ENCODE assay signal across 22 mouse cellular contexts in the genomic region with DNA sequence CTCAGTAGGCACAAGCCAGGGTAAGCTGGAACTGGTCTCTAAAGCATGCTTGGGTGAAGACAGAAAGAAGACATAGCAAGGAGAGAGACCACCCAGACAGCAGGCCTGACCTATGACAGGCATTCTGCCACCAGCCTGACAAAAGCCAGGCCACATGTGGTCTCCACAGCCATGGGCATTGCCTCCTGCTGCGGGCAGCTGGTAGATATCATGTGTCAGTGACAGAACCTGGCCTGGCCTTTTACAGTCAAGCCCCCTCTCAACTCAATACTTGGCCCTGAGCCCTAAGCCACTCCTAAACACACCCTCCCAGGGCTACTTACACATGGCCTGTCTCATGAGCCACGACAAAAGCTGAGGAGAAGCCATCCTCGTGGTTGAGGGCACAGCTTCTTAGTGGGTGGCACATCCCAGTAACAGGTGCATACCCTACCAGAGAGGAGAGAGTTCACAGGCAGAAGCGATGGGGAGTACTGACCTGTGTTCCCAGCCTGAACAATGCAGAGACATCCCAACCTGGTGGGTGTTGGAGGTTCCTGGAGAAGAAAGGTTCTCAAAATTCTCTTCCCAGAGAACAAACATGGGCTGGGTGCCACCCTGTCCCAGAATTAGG. TPM values are rescaled to one million over a fixed set of nuclear protein-coding genes. Genes with fewer than 3 reads are reported as not detected.
DNase-seq lines count a peak whose midpoint lies in the region; ATAC-seq and TF ChIP-seq lines count a peak whose summit lies in the region.
"Had no signal": no experiment of that assay in that cellular context is flagged by ENCODE, and none has a peak within 500 bp of the region (broad histone marks: within the 10 kb centered on the region; RNA-seq: fewer than 3 reads in every experiment).

No protein-coding gene starts in this region.

- H3K4me3 ChIP-seq in heart, embryonic 12.5 days = no peak overlapping the region
- no peak overlapping the region for H3K4me3 ChIP-seq in intestine, embryonic 15.5 days (replicated peaks)
- no peak overlapping the region for H3K4me3 ChIP-seq in intestine, postnatal 0 days (ENCODE audit: low read depth, low read length)
- H3K4me3 ChIP-seq: embryonic facial prominence, embryonic 12.5 days; forebrain, embryonic 13.5 days; limb, embryonic 15.5 days; midbrain, embryonic 15.5 days had no signal

- H3K9me3 ChIP-seq in heart, embryonic 12.5 days (replicated peaks) = no peaks in the 10 kb centered on the region
- no peaks in the 10 kb centered on the region for H3K9me3 ChIP-seq in intestine, embryonic 15.5 days
- no peaks in the 10 kb centered on the region for H3K9me3 ChIP-seq in intestine, postnatal 0 days (ENCODE audit: control insufficient read depth)
- H3K9me3 ChIP-seq: embryonic facial prominence, embryonic 12.5 days; forebrain, embryonic 13.5 days; limb, embryonic 15.5 days; midbrain, embryonic 15.5 days had no signal

- no peaks in the 10 kb centered on the region for H3K36me3 ChIP-seq in heart, embryonic 12.5 days
- no peaks in the 10 kb centered on the region for H3K36me3 ChIP-seq in intestine, embryonic 15.5 days
- no peaks in the 10 kb centered on the region; the same call in 1 of the 2 replicates for H3K36me3 ChIP-seq in intestine, postnatal 0 days (ENCODE audit: control insufficient read depth, insufficient read depth)
- H3K36me3 ChIP-seq: embryonic facial prominence, embryonic 12.5 days; limb, embryonic 15.5 days; midbrain, embryonic 15.5 days had no signal

- no peak overlapping the region for H3K4me2 ChIP-seq in heart, embryonic 12.5 days
- H3K4me2 ChIP-seq in intestine, embryonic 15.5 days (replicated peaks) = no peak overlapping the region
- no peak overlapping the region for H3K4me2 ChIP-seq in intestine, postnatal 0 days (replicated peaks; ENCODE audit: low read depth)
- H3K4me2 ChIP-seq: embryonic facial prominence, embryonic 12.5 days; forebrain, embryonic 13.5 days; limb, embryonic 15.5 days; midbrain, embryonic 15.5 days had no signal

- ATAC-seq in heart, embryonic 12.5 days (ENCODE audit: insufficient number of reproducible peaks, low FRiP score) = peak; percentile 49
- peak; percentile 34; the same call in 1 of the 2 replicates for ATAC-seq in intestine, embryonic 15.5 days
- no peak for ATAC-seq in intestine, postnatal 0 days
- ATAC-seq: activated CD4-positive, CD25-positive, alpha-beta regulatory T cell, adult 4 months; forebrain, embryonic 13.5 days; hindbrain, embryonic 16.5 days; midbrain, embryonic 15.5 days had no signal

- 36% methylated on average over 4 of the region's 4 CpGs for WGBS in heart, embryonic 12.5 days
- 45% methylated on average over 4 of the region's 4 CpGs for WGBS in intestine, embryonic 15.5 days
- WGBS in intestine, postnatal 0 days = 48% methylated on average over 4 of the region's 4 CpGs

- DNase-seq in heart, adult 18-20 months = no peak
- DNase-seq in retina, postnatal 1 day = peak; percentile 27
- no peak for DNase-seq in retina, embryonic 14.5 days (ENCODE audit: low spot score)
- no peak for DNase-seq in thymus, postnatal 14 days
- DNase-seq: cerebellum, adult 11-12 months; kidney, postnatal 36 days; layer of hippocampus, postnatal 36 days; lung, postnatal 10 days; right cerebral cortex, adult 18-20 months had no signal

- H3K9ac ChIP-seq in heart, embryonic 12.5 days = no peak overlapping the region
- H3K9ac ChIP-seq in intestine, embryonic 15.5 days = no peak overlapping the region
- H3K9ac ChIP-seq in intestine, postnatal 0 days (ENCODE audit: low read depth, low read length) = no peak overlapping the region
- H3K9ac ChIP-seq: embryonic facial prominence, embryonic 12.5 days; forebrain, embryonic 13.5 days; limb, embryonic 15.5 days; midbrain, embryonic 15.5 days had no signal

- H3K4me1 ChIP-seq in heart, embryonic 12.5 days (replicated peaks) = peaks cover 12% of the 10 kb centered on the region
- 0 out of 2 replicates have a peak, but pooled peaks cover 4% of the 10 kb centered on the region for H3K4me1 ChIP-seq in intestine, embryonic 15.5 days (replicated peaks)
- no peaks in the 10 kb centered on the region for H3K4me1 ChIP-seq in intestine, postnatal 0 days (replicated peaks; ENCODE audit: control insufficient read depth, insufficient read depth, low read length)
- H3K4me1 ChIP-seq: embryonic facial prominence, embryonic 12.5 days; forebrain, embryonic 13.5 days; limb, embryonic 15.5 days; midbrain, embryonic 15.5 days had no signal

- no peak for TF ChIP-seq CTCF in intestine, postnatal 0 days (IDR thresholded peaks at IDR 0.05; ENCODE audit: low read depth)

- H3K27ac ChIP-seq in heart, embryonic 12.5 days (ENCODE audit: poor library complexity, severe bottlenecking) = no peak overlapping the region
- no peak overlapping the region for H3K27ac ChIP-seq in intestine, embryonic 15.5 days
- no peak overlapping the region for H3K27ac ChIP-seq in intestine, postnatal 0 days (ENCODE audit: low read depth, low read length)
- H3K27ac ChIP-seq: embryonic facial prominence, embryonic 12.5 days; forebrain, embryonic 13.5 days; limb, embryonic 15.5 days; midbrain, embryonic 15.5 days had no signal

- peaks cover 22% of the 10 kb centered on the region; the same call in 1 of the 2 replicates for H3K27me3 ChIP-seq in heart, embryonic 12.5 days (replicated peaks)
- H3K27me3 ChIP-seq in intestine, embryonic 15.5 days (replicated peaks) = no peaks in the 10 kb centered on the region
- H3K27me3 ChIP-seq in intestine, postnatal 0 days (replicated peaks; ENCODE audit: control insufficient read depth, insufficient read depth, low read length) = no peaks in the 10 kb centered on the region
- H3K27me3 ChIP-seq: embryonic facial prominence, embryonic 12.5 days; forebrain, embryonic 13.5 days; limb, embryonic 15.5 days; midbrain, embryonic 15.5 days had no signal

RNA-seq across cellular contexts. Expression of gene Adamts14, which starts 46.3 kb away (rescaled TPM):
- 1.1 and 1.2 TPM in 2 replicates for polyA plus RNA-seq in heart, embryonic 12.5 days (2016; fragmentation: Nextera tagmentation; extraction: Ambion mirVana)
- 1 to 10 TPM in 1 of 2 experiments, under 1 TPM in 1; 0.79 to 1.0 TPM for total RNA-seq in heart, adult 18-20 months (2021)
- polyA plus RNA-seq in intestine, embryonic 15.5 days (2015; fragmentation: Nextera tagmentation; extraction: Ambion mirVana) = 0.66 and 0.78 TPM in 2 replicates
- 0.60 and 0.73 TPM in 2 replicates for polyA plus RNA-seq in intestine, postnatal 0 days (2015; fragmentation: Nextera tagmentation; extraction: Ambion mirVana)
- total RNA-seq: MEL had no signal
- polyA plus RNA-seq: activated CD4-positive, CD25-positive, alpha-beta regulatory T cell, adult 4 months had no signal

RNA-seq across cellular contexts. Expression of gene Tbata, which starts 55.1 kb away (rescaled TPM):
- not detected in 2 replicates for polyA plus RNA-seq in heart, embryonic 12.5 days (2016; fragmentation: Nextera tagmentation; extraction: Ambion mirVana)
- total RNA-seq in heart, adult 18-20 months (2021) = not detected
- not detected in 2 replicates for polyA plus RNA-seq in intestine, embryonic 15.5 days (2015; fragmentation: Nextera tagmentation; extraction: Ambion mirVana)
- not detected in 2 replicates for polyA plus RNA-seq in intestine, postnatal 0 days (2015; fragmentation: Nextera tagmentation; extraction: Ambion mirVana)
- total RNA-seq: gastrocnemius, adult 18-20 months; MEL had no signal
- polyA plus RNA-seq: activated CD4-positive, CD25-positive, alpha-beta regulatory T cell, adult 4 months; C2C12; embryonic facial prominence, embryonic 12.5 days; midbrain, embryonic 15.5 days; neural tube, embryonic 14.5 days had no signal
